Mouse (Mus musculus) stomach, postnatal 0 days (tissue): Measurements from ENCODE around the gene Arid3a. TPM values are rescaled to one million over a fixed set of nuclear protein-coding genes. Genes with fewer than 3 reads are reported as not detected.

Experiments
- ATAC-seq: fragments of 200-750 bp; cut with Nextera tagmentation; 2 replicates; pipeline ENCODE4 v1.8.0; 2017; ENCODE audit not compliant: low FRiP score, low TSS enrichment
- DNase-seq: peaks from one replicate; pipeline ENCODE4 v3.0.0-alpha.2; 2016; ENCODE audit warnings: low spot score
- H3K27ac ChIP-seq: fragments of 300-500 bp; sonication (generic); replicated peaks from 2 replicates; pipeline ENCODE4 v1.5.1; 2014; ENCODE audit warnings: mild to moderate bottlenecking, control low read depth
- H3K27me3 ChIP-seq: fragments of 300-500 bp; sonication (generic); 2 replicates; pipeline ENCODE4 v1.6.1; 2014; ENCODE audit warnings: low read length; ENCODE audit not compliant: control insufficient read depth, insufficient read depth
- H3K36me3 ChIP-seq: fragments of 300-500 bp; sonication (generic); 2 replicates; pipeline ENCODE4 v1.6.1; 2014; ENCODE audit warnings: low read length, mixed read lengths; ENCODE audit not compliant: control insufficient read depth, insufficient read depth
- H3K4me1 ChIP-seq: fragments of 300-500 bp; sonication (generic); replicated peaks from 2 replicates; pipeline ENCODE4 v1.6.1; 2014; ENCODE audit warnings: antibody characterized with exemption; ENCODE audit not compliant: control insufficient read depth, insufficient read depth
- H3K4me2 ChIP-seq: fragments of 300-500 bp; sonication (generic); replicated peaks from 2 replicates; pipeline ENCODE4 v1.6.1; 2014; ENCODE audit warnings: low read depth, mild to moderate bottlenecking, control low read depth, moderate library complexity
- H3K4me3 ChIP-seq: fragments of 300-500 bp; sonication (generic); 2 replicates; pipeline ENCODE4 v1.5.1; 2014; ENCODE audit warnings: low read depth, low read length, control low read depth
- H3K9ac ChIP-seq: fragments of 300-500 bp; sonication (generic); 2 replicates; pipeline ENCODE4 v1.6.1; 2014; ENCODE audit warnings: mild to moderate bottlenecking, low read length, control low read depth, mixed read lengths
- H3K9me3 ChIP-seq: fragments of 300-500 bp; sonication (generic); 2 replicates; pipeline ENCODE4 v1.6.1; 2016; ENCODE audit warnings: low read length; ENCODE audit not compliant: control insufficient read depth
- CTCF ChIP-seq: IDR thresholded peaks from 2 replicates; pipeline ENCODE4 v1.5.1; 2016; ENCODE audit warnings: antibody characterized with exemption, low read depth, mild to moderate bottlenecking, moderate library complexity
- EP300 ChIP-seq: optimal IDR thresholded peaks from 2 replicates; pipeline ENCODE3; 2016; ENCODE audit warnings: antibody characterized with exemption
- WGBS: fragments of 180-500 bp; shearing (Covaris S2); extraction: QIAGEN DNeasy Blood & Tissue Kit; methylation state at CpG from one replicate; pipeline ENCODE4 v1.1.7; 2014; 5-methylcytosine and 5-hydroxymethylcytosine counted together
- polyA plus RNA-seq: library from polyadenylated mRNA; unstranded; fragments of >200 nt; fragmentation: Nextera tagmentation; extraction: Ambion mirVana; gene quantifications from 2 replicates; pipeline ENCODE4 v1.2.1, GENCODE M21; 2015

Gene Arid3a
- polyA plus RNA-seq, 1 experiment from 2014 or later, result 3.5 TPM

- H3K4me3 ChIP-seq, result peak within 1 kb of the TSS; percentile 86
- no peaks in the 10 kb centered on the region for H3K27me3 ChIP-seq
- DNase-seq (peak; percentile 100), ATAC-seq (peak; percentile 93)
- no peaks in the 10 kb centered on the region for H3K4me1 ChIP-seq
- peak within 1 kb of the TSS; percentile 53; the same call in 1 of the 2 replicates for H3K27ac ChIP-seq
- peak within 1 kb of the TSS; percentile 82 for H3K9ac ChIP-seq
- peak within 1 kb of the TSS; percentile 92 for H3K4me2 ChIP-seq
- H3K9me3 ChIP-seq, result no peaks in the 10 kb centered on the region
- TF ChIP-seq EP300 (no peak), CTCF (peak; percentile 100)
- WGBS, result under 1% methylated on average over 61 of the region's 61 CpGs
- H3K36me3 ChIP-seq, result peaks cover 3% of the 10 kb centered on the region; the same call in 1 of the 2 replicates
Measured at GRCm38 (mm10) chr10:79959847-79960601, 33.2 kb downstream of the Arid3a start, which contains the start of gene Wdr18. TSS of gene Wdr18 (plus strand) at chr10:79960152.

GRCm38 (mm10) chr10:79960671-79961294, 33.9 kb downstream of the Arid3a start:
- DNase-seq (no peak), ATAC-seq (no peak)
- Histone ChIP-seq H3K27me3 (no peaks in the 10 kb centered on the region), H3K36me3 (peaks cover 9% of the 10 kb centered on the region), H3K27ac (no peak overlapping the region; the same call in 1 of the 2 replicates), H3K4me1 (no peaks in the 10 kb centered on the region), H3K9me3 (no peaks in the 10 kb centered on the region), H3K4me3 (peak overlapping the region; percentile 86), H3K9ac (peak overlapping the region; percentile 82), H3K4me2 (peak overlapping the region; percentile 92)
- WGBS, result 12% methylated on average over 10 of the region's 10 CpGs
- TF ChIP-seq CTCF, result no peak
- TF ChIP-seq EP300, result no peak

- Histone ChIP-seq H3K4me1 (no peaks in the 10 kb centered on the region), H3K27ac (no peak overlapping the region), H3K9me3 (no peaks in the 10 kb centered on the region), H3K4me2 (no peak overlapping the region), H3K9ac (no peak overlapping the region), H3K4me3 (no peak overlapping the region), H3K36me3 (peaks cover 18% of the 10 kb centered on the region), H3K27me3 (no peaks in the 10 kb centered on the region)
- no peak for ATAC-seq
- DNase-seq, result no peak
- TF ChIP-seq CTCF (no peak), EP300 (no peak)
- 92% methylated on average over 7 of the region's 7 CpGs for WGBS
Measured at GRCm38 (mm10) chr10:79964727-79965126, 37.9 kb downstream of the Arid3a start.

- H3K27me3 ChIP-seq, result no peaks in the 10 kb centered on the region
- WGBS, result 94% methylated on average over 5 of the region's 5 CpGs
Measured at GRCm38 (mm10) chr10:79965325-79965724, 38.5 kb downstream of the Arid3a start.

GRCm38 (mm10) chr10:79966886-79967400, 40.1 kb downstream of the Arid3a start:
- Histone ChIP-seq H3K4me3 (no peak overlapping the region), H3K27me3 (no peaks in the 10 kb centered on the region), H3K4me2 (no peak overlapping the region), H3K27ac (no peak overlapping the region), H3K4me1 (no peaks in the 10 kb centered on the region), H3K36me3 (peaks cover 18% of the 10 kb centered on the region), H3K9ac (no peak overlapping the region), H3K9me3 (no peaks in the 10 kb centered on the region)
- TF ChIP-seq CTCF, result no peak
- no peak for TF ChIP-seq EP300
- DNase-seq (no peak), ATAC-seq (no peak)
- WGBS, result 90% methylated on average over 5 of the region's 5 CpGs

More at GRCm38 (mm10) chr10:79965325-79965724, 38.5 kb downstream of the Arid3a start:
- no peak for ATAC-seq
- TF ChIP-seq CTCF, result no peak
- no peak for TF ChIP-seq EP300
- no peak overlapping the region for H3K4me2 ChIP-seq
- no peaks in the 10 kb centered on the region for H3K9me3 ChIP-seq
- H3K9ac ChIP-seq, result no peak overlapping the region
- no peak for DNase-seq
- H3K36me3 ChIP-seq, result peaks cover 18% of the 10 kb centered on the region
- H3K27ac ChIP-seq, result no peak overlapping the region
- H3K4me3 ChIP-seq, result no peak overlapping the region
- no peaks in the 10 kb centered on the region for H3K4me1 ChIP-seq
